Mouse (Mus musculus) neural tube, embryonic 11.5 days (tissue): ENCODE measurements at regions not wholly inside any gene's neighbourhood (a gene's known extent, or its start where the extent isn't known, plus 50 kb on each side); places are given as distances from the start of the nearest gene placed in this dataset. TPM values are rescaled to one million over a fixed set of nuclear protein-coding genes. Genes with fewer than 3 reads are reported as not detected.

ENCODE experiments used
- ATAC-seq: fragments of 200-750 bp; cut with Nextera tagmentation; 2 replicates; pipeline ENCODE4 v1.8.0; 2017; ENCODE audit warnings: moderate number of reproducible peaks, mild to moderate bottlenecking, moderate TSS enrichment, moderate library complexity; ENCODE audit not compliant: insufficient read depth, low FRiP score, low TSS enrichment
- DNase-seq: peaks from one replicate; pipeline ENCODE4 v3.0.0-alpha.2; 2015; ENCODE audit warnings: low spot score
- H3K27ac ChIP-seq: fragments of 300-500 bp; sonication (generic); 2 replicates; pipeline ENCODE4 v1.5.1; 2014; ENCODE audit warnings: low read depth, mild to moderate bottlenecking, low read length
- H3K27me3 ChIP-seq: fragments of 300-500 bp; sonication (generic); 2 replicates; pipeline ENCODE4 v1.6.1; 2014; ENCODE audit warnings: mild to moderate bottlenecking, low read length, mixed read lengths; ENCODE audit not compliant: control insufficient read depth, insufficient read depth
- H3K36me3 ChIP-seq: fragments of 300-500 bp; sonication (generic); 2 replicates; pipeline ENCODE4 v1.6.1; 2014; ENCODE audit warnings: mild to moderate bottlenecking, low read length, moderate library complexity, mixed read lengths; ENCODE audit not compliant: control insufficient read depth, insufficient read depth
- H3K4me1 ChIP-seq: fragments of 300-500 bp; sonication (generic); 2 replicates; pipeline ENCODE4 v1.6.1; 2014; ENCODE audit warnings: low read length, mixed read lengths; ENCODE audit not compliant: control insufficient read depth, insufficient read depth
- H3K4me2 ChIP-seq: fragments of 300-500 bp; sonication (generic); 2 replicates; pipeline ENCODE4 v1.6.1; 2014; ENCODE audit warnings: low read depth, mild to moderate bottlenecking, moderate library complexity
- H3K4me3 ChIP-seq: fragments of 300-500 bp; sonication (generic); 2 replicates; pipeline ENCODE4 v1.5.1; 2014; ENCODE audit warnings: low read depth, low read length
- H3K9ac ChIP-seq: fragments of 300-500 bp; sonication (generic); 2 replicates; pipeline ENCODE4 v1.6.1; 2014; ENCODE audit warnings: mild to moderate bottlenecking, low read length
- H3K9me3 ChIP-seq: fragments of 300-500 bp; sonication (generic); 2 replicates; pipeline ENCODE4 v1.6.1; 2016; ENCODE audit warnings: low read length; ENCODE audit not compliant: control insufficient read depth
- WGBS: fragments of 180-500 bp; shearing (Covaris S2); extraction: QIAGEN DNeasy Blood & Tissue Kit; methylation state at CpG from one replicate; pipeline ENCODE4 v1.1.7; 2014; 5-methylcytosine and 5-hydroxymethylcytosine counted together
- microRNA-seq: library from miRNA; unstranded; fragments of <30 nt; microRNA quantifications from one replicate; pipeline ENCODE4, GENCODE M21; 2016

- WGBS: 56% methylated on average over 13 of the region's 13 CpGs
- peaks cover 3% of the 10 kb centered on the region; the same call in 1 of the 2 replicates for H3K4me1 ChIP-seq
- DNase-seq (no peak), ATAC-seq (no peak)
- no peak overlapping the region for H3K27ac ChIP-seq
- no peak overlapping the region for H3K4me2 ChIP-seq
- no peak overlapping the region for H3K4me3 ChIP-seq
- H3K9me3 ChIP-seq: no peaks in the 10 kb centered on the region
- no peaks in the 10 kb centered on the region for H3K36me3 ChIP-seq
- H3K9ac ChIP-seq: no peak overlapping the region
- H3K27me3 ChIP-seq: no peaks in the 10 kb centered on the region
These were observed 63.8 kb upstream of the Pbx1 start for GRCm38 (mm10) chr1:168495687-168496527.

- Histone ChIP-seq H3K27ac (no peak overlapping the region), H3K4me2 (no peak overlapping the region), H3K9me3 (no peaks in the 10 kb centered on the region), H3K36me3 (no peaks in the 10 kb centered on the region), H3K27me3 (no peaks in the 10 kb centered on the region), H3K9ac (no peak overlapping the region), H3K4me1 (no peaks in the 10 kb centered on the region), H3K4me3 (no peak overlapping the region)
- 82% methylated on average over 7 of the region's 7 CpGs for WGBS
- DNase-seq (no peak), ATAC-seq (no peak)
These were observed 55.4 kb upstream of the Pbx1 start for GRCm38 (mm10) chr1:168487492-168487891.

GRCm38 (mm10) chr1:168483651-168484050 lies 51.6 kb upstream of the Pbx1 start:
- Histone ChIP-seq H3K9me3 (no peaks in the 10 kb centered on the region), H3K4me1 (no peaks in the 10 kb centered on the region), H3K9ac (no peak overlapping the region), H3K4me3 (no peak overlapping the region), H3K27me3 (no peaks in the 10 kb centered on the region), H3K36me3 (no peaks in the 10 kb centered on the region), H3K4me2 (no peak overlapping the region), H3K27ac (no peak overlapping the region)
- 85% methylated on average over 13 of the region's 13 CpGs for WGBS
- DNase-seq (no peak), ATAC-seq (no peak)

Small RNA genes in the stretch of these regions (microRNA-seq; reads per million reads assigned to microRNA genes)
- gene Mir6348 (not detected), gene Mir6354 (not detected)
